Mouse (Mus musculus) lung, postnatal 4 days (tissue): Measurements from ENCODE around the gene Lin7a.
"Not testable (repeated sequence)": the region's sequence is repeated elsewhere in the genome, so short reads cannot be mapped to it uniquely, and the experiment has no call there.

ENCODE experiments used
- DNase-seq, 2 experiments: peaks; one replicate each; pipeline ENCODE4 v3.0.0; 2021

Gene Lin7a

GRCm38 (mm10) chr10:107237736-107238135 lies 33.8 kb upstream of the Lin7a start:
- DNase-seq: no peak

DNA sequence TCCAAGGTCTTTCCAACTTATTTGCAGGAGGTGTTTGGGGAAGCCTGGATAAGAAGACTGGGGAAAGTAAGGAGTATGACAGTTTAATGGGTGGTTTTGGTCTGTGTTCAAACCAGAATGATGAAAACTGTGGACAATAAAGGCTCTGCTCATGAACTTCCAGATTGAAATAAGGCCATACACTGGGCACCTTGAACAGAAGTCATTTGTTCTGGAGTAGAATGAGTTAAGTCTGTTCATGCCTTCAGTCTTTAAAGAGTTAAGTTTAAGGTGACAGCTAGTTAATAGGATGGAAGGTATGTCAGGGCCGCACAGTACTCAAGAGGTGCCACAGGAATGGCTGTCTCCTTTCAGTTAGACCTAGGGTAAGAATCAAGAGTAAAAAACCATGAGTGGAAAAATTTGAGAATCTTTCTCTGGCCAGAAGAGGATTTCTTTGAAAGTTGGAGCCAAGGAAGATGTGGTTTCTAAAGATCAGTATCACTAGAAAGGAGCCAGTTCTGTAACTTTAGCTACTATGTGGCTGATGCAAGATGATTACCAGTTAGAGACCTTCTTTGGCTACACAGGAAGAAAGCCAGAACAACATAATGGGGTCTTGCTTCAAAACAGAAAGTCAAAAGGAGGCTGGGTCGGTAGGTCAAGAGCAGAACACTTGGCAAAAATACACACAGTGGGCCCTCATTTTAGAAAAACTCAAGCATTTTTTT lies 33.2 kb upstream of the Lin7a start:
- DNase-seq: no peak

- no peak for DNase-seq
Observed at GRCm38 (mm10) chr10:107238861-107239435, 32.5 kb upstream of the Lin7a start.

GRCm38 (mm10) chr10:107239651-107240330 lies 31.7 kb upstream of the Lin7a start:
- no peak for DNase-seq

- no peak for DNase-seq
Observed at GRCm38 (mm10) chr10:107240446-107240845, 31.0 kb upstream of the Lin7a start.

- no peak for DNase-seq
Observed at GRCm38 (mm10) chr10:107240986-107241385, 30.5 kb upstream of the Lin7a start.

DNA sequence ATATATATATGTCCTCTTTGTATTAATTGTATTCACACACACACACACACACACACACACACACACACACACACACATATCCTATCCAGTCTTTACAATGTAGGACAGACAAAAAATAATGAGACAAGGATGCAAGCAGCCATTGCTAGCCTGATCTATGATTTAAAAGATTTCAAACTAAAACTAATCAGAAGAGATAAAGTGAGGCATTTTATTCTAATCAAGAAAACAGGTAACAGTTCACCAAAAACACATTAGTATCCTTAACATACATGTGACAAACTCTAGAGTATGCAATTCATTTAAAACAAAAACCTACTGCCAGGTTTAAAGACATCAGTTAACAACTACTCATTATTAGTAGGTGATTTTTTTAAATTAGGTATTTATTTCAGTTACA lies 30.1 kb upstream of the Lin7a start:
- no peak for DNase-seq

DNA sequence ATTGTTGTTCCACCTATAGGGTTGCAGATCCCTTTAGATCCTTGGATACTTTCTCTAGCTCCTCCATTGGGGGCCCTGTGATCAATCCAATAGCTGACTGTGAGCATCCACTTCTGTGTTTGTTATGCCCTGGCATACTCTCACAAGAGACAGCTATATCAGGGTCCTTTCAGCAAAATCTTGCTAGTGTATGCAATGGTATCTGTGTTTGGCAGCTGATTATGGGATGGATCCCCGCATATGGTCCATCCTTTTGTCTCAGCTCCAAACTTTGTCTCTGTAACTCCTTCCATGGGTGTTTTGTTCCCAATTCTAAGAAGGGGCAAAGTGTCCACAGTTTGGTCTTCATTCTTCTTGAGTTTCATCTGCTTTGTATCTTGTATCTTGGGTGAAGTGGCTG lies 29.5 kb upstream of the Lin7a start:
- DNase-seq: not testable (repeated sequence)

GRCm38 (mm10) chr10:107242696-107243400 lies 28.6 kb upstream of the Lin7a start:
- no peak for DNase-seq

- DNase-seq: no peak
Observed at GRCm38 (mm10) chr10:107244211-107244610, 27.3 kb upstream of the Lin7a start.

- DNase-seq: no peak
Observed at GRCm38 (mm10) chr10:107244691-107245530, 26.6 kb upstream of the Lin7a start.

GRCm38 (mm10) chr10:107245531-107245840 lies 26.0 kb upstream of the Lin7a start:
- DNase-seq: no peak

- no peak for DNase-seq
Observed at GRCm38 (mm10) chr10:107245961-107246460, 25.5 kb upstream of the Lin7a start.

DNA sequence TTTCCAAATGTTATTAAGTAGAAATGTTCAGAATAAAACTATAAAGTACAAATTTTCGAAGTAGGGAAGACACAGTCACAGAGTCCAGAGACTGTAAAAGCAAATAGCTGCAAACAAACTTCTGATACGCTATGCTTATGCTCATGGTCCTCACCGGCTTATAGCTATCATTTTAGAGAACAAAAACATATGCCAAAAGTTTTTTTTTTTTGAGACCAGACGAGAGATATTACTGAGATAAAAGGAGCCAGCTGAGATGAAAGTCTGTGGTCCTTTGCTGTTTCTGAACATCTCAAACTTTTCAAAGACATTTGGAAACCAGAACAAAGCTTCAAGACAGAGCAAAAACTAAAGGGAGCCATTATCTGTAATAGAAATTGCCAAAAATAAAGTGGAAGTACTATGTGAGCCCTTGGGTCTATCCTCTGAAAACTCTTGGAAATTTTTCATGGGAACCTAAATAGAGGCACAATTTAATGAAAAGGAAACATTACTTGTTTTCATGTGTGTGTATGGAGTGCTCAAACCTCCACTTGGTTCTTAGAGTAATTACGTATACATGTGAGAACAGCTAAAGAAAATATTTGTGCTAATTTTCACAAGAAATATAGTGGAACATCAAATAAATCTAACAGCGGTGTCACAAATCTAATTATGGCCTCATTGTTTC lies 24.4 kb upstream of the Lin7a start:
- DNase-seq: no peak

GRCm38 (mm10) chr10:107248481-107248880 lies 23.0 kb upstream of the Lin7a start:
- DNase-seq: no peak

DNA sequence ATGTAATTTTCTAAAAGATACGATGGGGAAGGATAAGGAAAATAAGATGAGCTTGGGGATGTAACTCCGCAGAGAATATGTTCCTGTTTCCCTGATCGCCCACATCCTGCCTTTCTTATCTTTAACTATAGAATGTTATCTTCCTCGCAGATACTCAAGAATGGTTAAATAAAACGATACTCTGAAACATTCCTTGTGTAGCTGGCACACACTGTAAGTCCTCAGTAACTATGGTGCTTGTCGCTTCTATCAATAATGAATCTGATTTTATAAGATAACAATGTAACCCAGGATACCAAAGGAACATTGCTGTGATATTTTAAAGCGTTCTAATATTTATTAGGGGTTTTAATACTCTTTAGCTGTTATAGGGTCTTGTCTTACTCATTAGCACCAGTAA lies 22.4 kb upstream of the Lin7a start:
- DNase-seq: no peak

- no peak for DNase-seq
Observed at GRCm38 (mm10) chr10:107249606-107250186, 21.8 kb upstream of the Lin7a start.

DNA sequence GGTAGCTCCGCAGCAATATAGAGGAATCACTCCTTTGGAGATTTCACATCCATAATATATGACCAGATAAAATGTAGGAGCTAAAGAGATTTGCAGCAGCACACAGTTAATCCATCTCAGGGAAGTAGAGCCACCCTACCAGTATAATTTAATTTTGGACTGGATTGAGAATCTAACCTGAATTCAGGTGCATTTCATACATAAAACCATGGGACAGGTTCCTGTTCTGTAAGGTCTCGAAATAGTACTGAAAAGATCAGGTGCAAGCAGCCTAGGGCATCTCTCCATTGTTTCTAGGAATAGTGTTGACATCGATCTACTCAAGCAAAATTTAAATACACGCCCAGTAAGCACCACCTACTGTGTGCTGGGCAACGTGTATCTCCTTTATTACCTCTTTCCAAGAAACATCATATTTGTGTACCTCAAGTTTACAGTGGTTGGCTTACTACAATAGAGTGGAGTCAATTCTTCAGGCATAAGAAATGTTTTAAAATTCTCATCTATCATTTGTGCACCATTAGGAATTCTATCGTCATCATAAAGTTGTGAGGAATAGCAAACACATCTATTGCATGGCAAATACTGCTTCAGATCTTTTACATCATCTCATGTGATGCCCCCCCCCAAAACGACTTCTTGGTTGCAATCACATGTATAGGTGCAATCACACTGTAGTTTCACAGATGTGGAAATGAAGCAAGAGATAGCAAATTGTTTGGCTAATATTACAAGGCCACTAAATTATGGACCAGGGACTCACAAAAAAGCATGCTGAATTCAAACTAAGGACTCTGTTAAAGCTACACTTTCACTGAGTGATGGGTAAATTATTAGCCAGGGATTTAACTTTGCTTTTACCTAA lies 20.9 kb upstream of the Lin7a start:
- DNase-seq: no peak

GRCm38 (mm10) chr10:107251271-107251670 lies 20.2 kb upstream of the Lin7a start:
- DNase-seq: no peak

DNA sequence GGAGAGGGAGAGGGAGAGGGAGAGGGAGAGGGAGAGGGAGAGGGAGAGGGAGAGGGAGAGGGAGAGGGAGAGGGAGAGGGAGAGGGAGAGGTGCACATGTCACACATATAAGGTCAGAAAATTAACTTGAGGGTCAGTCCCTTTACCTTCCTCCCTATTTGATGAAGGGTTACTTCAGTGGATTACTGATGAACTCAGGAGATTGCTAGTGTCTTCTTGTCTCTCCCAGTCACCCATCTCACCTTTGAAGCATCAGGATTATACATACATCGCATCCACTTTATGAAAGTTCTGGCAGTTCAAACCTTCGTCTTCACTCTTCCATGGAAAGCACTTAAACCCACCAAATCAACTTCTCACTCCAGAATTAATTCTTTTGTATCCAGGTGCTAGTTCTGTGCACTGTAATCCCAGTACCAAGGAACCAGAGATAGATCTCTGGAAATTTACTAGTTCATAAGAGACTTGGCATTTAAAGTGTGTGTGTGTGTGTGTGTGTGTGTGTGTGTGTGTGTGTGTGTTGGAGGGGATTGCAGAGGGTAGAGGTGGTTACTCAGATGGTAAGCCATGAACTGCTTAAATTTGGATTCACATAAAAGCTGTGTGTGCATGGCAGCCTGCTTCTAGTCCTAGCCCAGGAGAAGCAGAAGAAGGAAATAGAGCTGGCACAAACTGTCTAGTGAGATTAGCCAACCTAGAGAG lies 19.5 kb upstream of the Lin7a start:
- no peak for DNase-seq
